Mouse (Mus musculus) ES-Bruce4 (cell line): ENCODE data around the gene Mtg1.

Source experiments
- CTCF ChIP-seq: IDR thresholded peaks from one replicate; pipeline ENCODE4 v1.8.1; 2011; ENCODE audit warnings: low read depth, low read length
- EP300 ChIP-seq: IDR thresholded peaks from 2 replicates; pipeline ENCODE4 v1.6.1; 2011; ENCODE audit warnings: low read depth, low read length; ENCODE audit not compliant: insufficient read depth
- POLR2A ChIP-seq: IDR thresholded peaks from one replicate; pipeline ENCODE4 v1.8.1; 2011; ENCODE audit warnings: low read length; ENCODE audit not compliant: insufficient read depth

DNA sequence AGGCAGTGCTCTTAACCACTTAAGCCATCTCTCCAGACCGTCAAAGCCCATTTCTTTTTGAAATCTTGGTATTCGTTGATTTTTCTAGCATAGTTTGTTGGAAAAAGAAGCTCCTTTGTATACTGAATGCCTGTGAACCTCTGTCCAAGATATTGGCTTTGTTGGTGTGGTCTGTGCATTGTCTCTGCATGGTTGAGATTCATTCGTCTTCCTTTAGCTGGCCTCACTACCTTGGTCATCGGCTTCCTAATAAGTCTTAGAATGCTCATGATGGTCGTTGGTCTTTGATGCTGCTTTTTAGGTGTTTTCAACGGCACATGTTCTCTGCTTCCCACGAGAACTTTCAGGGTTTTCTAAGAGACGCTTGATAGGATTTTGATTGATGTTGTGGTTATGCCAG is 58.6 kb downstream of the Mtg1 start:
- TF ChIP-seq POLR2A (no peak), EP300 (no peak), CTCF (no peak)
